Mouse (Mus musculus): Measurements from ENCODE around the gene Ankrd27. TPM values are rescaled to one million over a fixed set of nuclear protein-coding genes. Genes with fewer than 3 reads are reported as not detected.

Gene Ankrd27
- polyA plus RNA-seq (2014; fragmentation: Illumina TruSeq; extraction: RNeasy Lipid Tissue Mini Kit (QIAGEN cat#74804); ENCODE audit: low read depth, low replicate concordance): 11.4 TPM

GRCm38 (mm10) chr7:35586055-35586905 is at the start of gene Ankrd27:
Gene Ankrd27 (plus strand): TSS chr7:35586244.

DNA sequence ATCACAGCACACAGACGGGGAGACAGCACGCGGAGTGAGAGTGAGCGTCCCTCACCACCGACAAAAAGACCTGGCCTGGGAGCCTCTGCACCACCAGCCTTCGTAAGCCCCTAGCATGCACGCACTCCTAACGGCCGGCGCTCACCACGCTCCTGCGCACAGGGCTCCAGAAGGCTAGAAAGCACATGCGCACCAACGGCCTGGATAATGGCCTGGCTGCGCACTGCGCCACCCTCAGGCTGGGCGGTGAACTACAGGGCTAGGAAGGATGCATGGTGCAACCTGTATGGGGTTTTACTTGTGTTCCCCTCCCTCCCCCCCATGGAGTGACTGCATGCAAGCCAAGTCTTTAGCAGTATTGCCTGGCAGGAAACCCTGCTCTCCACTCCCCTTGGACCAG is 48.5 kb upstream of the Ankrd27 start, which contains the start of gene Tdrd12:
Gene Tdrd12, minus strand, starts transcription at position 184 of the 400 bp plus-strand sequence.

DNA sequence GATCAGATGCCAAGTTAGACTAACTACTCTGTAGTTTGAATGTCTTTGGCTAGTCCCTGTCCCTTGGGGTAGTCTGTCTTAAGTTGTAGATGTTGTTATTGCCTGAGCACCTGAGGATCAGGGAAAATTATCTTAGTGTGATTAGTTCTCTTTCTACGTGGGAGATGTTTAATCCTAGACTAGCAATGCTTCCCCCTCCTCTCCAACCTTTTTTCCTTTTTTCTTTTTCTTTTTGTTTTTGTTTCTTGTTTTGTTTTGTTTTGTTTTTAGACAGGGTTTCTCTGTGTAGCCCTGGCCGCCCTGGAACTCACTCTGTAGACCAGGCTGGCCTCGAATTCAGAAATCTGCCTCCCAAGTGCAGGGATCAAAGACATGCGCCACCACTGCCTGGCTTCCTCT is 29.8 kb upstream of the Ankrd27 start, which contains the start of gene Nudt19:
Gene Nudt19, minus strand, starts transcription at position 100 of the 399 bp plus-strand sequence.

DNA sequence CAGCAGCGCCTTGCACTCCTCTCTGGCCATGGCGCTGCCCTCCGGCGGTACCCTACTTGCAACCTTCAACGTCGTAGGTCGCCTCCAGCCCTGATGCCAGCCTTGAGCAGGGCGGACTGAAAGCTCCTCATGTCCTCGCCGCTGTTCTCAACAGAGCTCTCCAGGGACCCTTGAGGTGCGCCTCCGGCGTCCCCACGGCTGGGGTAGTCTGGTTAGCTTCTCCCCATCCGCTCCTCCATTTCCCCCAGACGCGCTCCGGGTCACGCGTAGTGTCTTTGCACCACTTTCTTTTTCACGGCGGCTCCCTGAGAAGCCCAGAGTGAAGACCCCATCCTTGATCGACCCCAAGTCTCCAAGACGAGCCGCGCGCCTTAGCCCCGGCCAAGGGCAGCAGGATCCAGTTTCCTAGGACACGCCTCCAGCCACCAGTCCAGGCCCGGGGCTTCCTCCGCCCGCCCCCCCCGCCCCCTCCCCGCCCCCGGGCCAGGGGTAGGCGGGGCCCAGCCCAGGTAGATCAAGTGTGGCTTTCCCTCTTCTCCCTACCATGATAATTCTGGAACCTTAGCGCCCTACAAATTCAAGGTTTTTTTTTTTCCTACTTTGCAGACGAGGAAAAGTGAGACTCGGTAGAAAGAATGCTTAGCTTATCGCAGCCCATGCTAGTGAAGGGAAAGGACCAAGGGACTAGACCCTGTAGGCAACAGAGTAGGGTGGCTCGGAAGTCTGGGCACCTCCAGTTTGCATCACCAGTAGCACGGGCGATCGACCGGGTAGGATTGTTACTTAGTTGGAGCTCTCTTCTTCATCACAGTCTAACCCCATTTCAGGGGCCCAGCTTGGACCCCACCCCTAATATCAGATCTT is 621 bp upstream of the Ankrd27 start, which contains the start of gene Rgs9bp:
Gene Rgs9bp, minus strand, starts transcription at position 392 of the 864 bp plus-strand sequence.

DNA sequence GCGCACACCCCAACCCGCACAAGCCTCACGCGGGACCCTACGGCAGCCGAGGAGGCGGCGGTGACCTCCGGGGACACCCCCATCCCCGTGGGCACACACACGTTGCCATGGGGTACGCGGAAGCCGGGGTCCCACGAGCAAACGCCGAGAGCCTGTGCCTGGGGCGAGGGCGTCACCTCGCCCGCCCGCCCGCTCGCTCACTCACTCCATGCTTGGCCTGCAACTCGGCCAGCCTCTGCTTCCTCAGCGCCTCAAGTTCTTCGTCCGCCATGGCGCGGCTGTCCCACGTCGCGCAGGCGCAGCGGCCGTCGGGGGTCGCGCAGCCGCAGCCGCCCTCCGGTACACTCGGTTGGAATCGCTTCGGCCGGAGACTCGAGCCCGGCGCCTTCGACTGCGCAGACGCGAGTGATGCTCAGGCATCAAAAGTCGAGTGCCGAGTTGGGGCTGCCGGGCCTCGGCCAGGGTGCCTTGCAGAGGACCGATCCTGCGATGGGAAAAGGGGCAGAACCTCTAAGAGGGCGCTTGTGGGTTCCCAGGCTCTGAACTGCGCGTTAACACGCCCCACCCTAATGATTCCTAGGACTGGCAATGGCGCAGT is 61.2 kb downstream of the Ankrd27 start, which contains the start of gene Pdcd5:
Gene Pdcd5, minus strand, starts transcription at position 421 of the 598 bp plus-strand sequence.

Other genes with a start within 250 kb of the Ankrd27 start
- 2.5 TPM for gene Faap24, start 189.4 kb upstream of the Ankrd27 start, polyA plus RNA-seq (2014; fragmentation: Illumina TruSeq; extraction: RNeasy Lipid Tissue Mini Kit (QIAGEN cat#74804); ENCODE audit: low read depth, low replicate concordance)
- 14.3 TPM for gene Cep89, start 189.2 kb upstream of the Ankrd27 start, polyA plus RNA-seq (2014; fragmentation: Illumina TruSeq; extraction: RNeasy Lipid Tissue Mini Kit (QIAGEN cat#74804); ENCODE audit: low read depth, low replicate concordance)
- not detected for gene Slc7a9, start 137.4 kb upstream of the Ankrd27 start, polyA plus RNA-seq (2014; fragmentation: Illumina TruSeq; extraction: RNeasy Lipid Tissue Mini Kit (QIAGEN cat#74804); ENCODE audit: low read depth, low replicate concordance)
- not detected for gene Tdrd12, start 48.5 kb upstream of the Ankrd27 start, polyA plus RNA-seq (2014; fragmentation: Illumina TruSeq; extraction: RNeasy Lipid Tissue Mini Kit (QIAGEN cat#74804); ENCODE audit: low read depth, low replicate concordance)
- gene Nudt19, start 29.9 kb upstream of the Ankrd27 start, polyA plus RNA-seq (2014; fragmentation: Illumina TruSeq; extraction: RNeasy Lipid Tissue Mini Kit (QIAGEN cat#74804); ENCODE audit: low read depth, low replicate concordance): 74.8 TPM
- not detected for gene Rgs9bp, start 662 bp upstream of the Ankrd27 start, polyA plus RNA-seq (2014; fragmentation: Illumina TruSeq; extraction: RNeasy Lipid Tissue Mini Kit (QIAGEN cat#74804); ENCODE audit: low read depth, low replicate concordance)
- 184 TPM for gene Pdcd5, start 61.3 kb downstream of the Ankrd27 start, polyA plus RNA-seq (2014; fragmentation: Illumina TruSeq; extraction: RNeasy Lipid Tissue Mini Kit (QIAGEN cat#74804); ENCODE audit: low read depth, low replicate concordance)
- 1.0 TPM for gene Dpy19l3, start 168.2 kb downstream of the Ankrd27 start, polyA plus RNA-seq (2014; fragmentation: Illumina TruSeq; extraction: RNeasy Lipid Tissue Mini Kit (QIAGEN cat#74804); ENCODE audit: low read depth, low replicate concordance)
- 5.9 TPM for gene Zfp507, start 216.8 kb downstream of the Ankrd27 start, polyA plus RNA-seq (2014; fragmentation: Illumina TruSeq; extraction: RNeasy Lipid Tissue Mini Kit (QIAGEN cat#74804); ENCODE audit: low read depth, low replicate concordance)